Mouse (Mus musculus) liver, postnatal 0 days (tissue): ENCODE data around the gene Tmem258.

Experiments
- CTCF ChIP-seq: sonication (generic); IDR thresholded peaks from 2 replicates; pipeline ENCODE4 v1.5.1; 2016; ENCODE audit warnings: antibody characterized with exemption, low read depth
- EP300 ChIP-seq: IDR thresholded peaks from 2 replicates; pipeline ENCODE4 v1.6.1; 2016; ENCODE audit warnings: antibody characterized with exemption, low read depth, mild to moderate bottlenecking

DNA sequence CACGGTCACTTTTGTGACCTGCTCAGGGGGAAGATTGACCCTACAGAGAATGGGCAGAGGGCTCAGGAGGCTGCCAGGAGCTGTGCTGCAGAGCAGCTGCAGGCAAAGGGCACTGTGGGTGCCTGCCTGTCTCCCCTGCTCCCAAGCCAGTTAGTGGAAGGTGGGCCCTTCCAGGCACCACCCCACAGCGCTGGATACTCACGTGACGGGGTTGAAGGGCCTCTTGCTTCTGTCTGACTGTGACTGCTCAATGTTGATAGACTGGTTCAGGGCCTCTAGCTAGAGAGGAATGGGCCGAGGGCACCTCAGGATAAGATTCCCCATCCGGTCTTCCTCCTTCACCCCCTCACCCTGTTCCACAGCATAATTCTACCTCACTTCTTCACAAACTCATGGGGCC lies 15.8 kb downstream of the Tmem258 start:
- TF ChIP-seq CTCF (no peak), EP300 (no peak)
